Mouse (Mus musculus) bone marrow, adult 2 months (tissue): ENCODE results near the gene Ndufaf2.

Source experiments
- CTCF ChIP-seq: fragments of 200-500 bp; IDR thresholded peaks from 2 replicates; pipeline ENCODE4 v1.5.1; 2011; ENCODE audit warnings: low read length, control low read depth; ENCODE audit not compliant: control insufficient read depth, insufficient read depth
- POLR2A ChIP-seq: fragments of 200-500 bp; IDR thresholded peaks from 2 replicates; pipeline ENCODE4 v1.6.1; 2011; ENCODE audit warnings: low read depth, mild to moderate bottlenecking, control low read depth, low read length, borderline replicate concordance; ENCODE audit not compliant: control insufficient read depth

DNA sequence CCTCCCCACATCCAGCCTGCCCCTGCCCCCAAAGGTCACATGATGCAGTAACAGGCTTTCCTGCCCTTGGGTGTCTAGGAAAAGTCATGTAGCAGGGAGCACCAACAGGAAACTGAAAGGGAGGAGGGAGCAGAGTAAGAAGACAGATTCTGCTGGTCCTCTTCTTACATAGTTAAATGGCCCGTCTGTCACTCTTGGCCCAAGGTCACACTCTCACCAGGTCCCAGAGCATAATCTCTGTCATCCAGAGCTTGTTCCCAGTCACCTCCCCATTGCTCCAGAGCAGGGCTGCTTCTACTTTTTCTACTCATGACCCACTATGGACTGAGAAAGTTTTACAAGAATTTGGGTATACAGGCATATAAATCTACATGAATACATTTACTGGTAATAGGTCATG, 40.2 kb downstream of the Ndufaf2 start:
- TF ChIP-seq POLR2A (no peak), CTCF (no peak)
